Mouse (Mus musculus): ENCODE results near the gene Rpl13a. TPM values are rescaled to one million over a fixed set of nuclear protein-coding genes. Genes with fewer than 3 reads are reported as not detected.

Rpl13a gene
- polyA plus RNA-seq, 1 experiment from 2014 or later, result 1,210 TPM

- WGBS, result 78% methylated on average over 4 of the region's 4 CpGs
- no peak for DNase-seq (ENCODE audit: low spot score)
- Histone ChIP-seq H3K27ac (no peak overlapping the region), H3K9me3 (replicated peaks) (no peaks in the 10 kb centered on the region), H3K4me3 (no peak overlapping the region), H3K4me1 (peaks cover 21% of the 10 kb centered on the region), H3K36me3 (peaks cover 83% of the 10 kb centered on the region), H3K27me3 (ENCODE audit: low read depth, poor library complexity, severe bottlenecking) (no peaks in the 10 kb centered on the region)
These were observed 42.5 kb downstream of the Rpl13a start for GRCm38 (mm10) chr7:45086084-45086483.

- no peak for DNase-seq (ENCODE audit: low spot score)
- WGBS, result 88% methylated on average over 22 of the region's 22 CpGs
- H3K27me3 ChIP-seq (ENCODE audit: low read depth, poor library complexity, severe bottlenecking), result no peaks in the 10 kb centered on the region
- 0 out of 2 replicates have a peak overlapping the region, but pooled peaks have one; percentile 46 for H3K27ac ChIP-seq
- H3K36me3 ChIP-seq, result peaks cover 70% of the 10 kb centered on the region
- no peaks in the 10 kb centered on the region for H3K9me3 ChIP-seq (replicated peaks)
- H3K4me3 ChIP-seq, result no peak overlapping the region
- peaks cover 11% of the 10 kb centered on the region for H3K4me1 ChIP-seq
These were observed 45.2 kb downstream of the Rpl13a start for GRCm38 (mm10) chr7:45083300-45083890.

- peaks cover 11% of the 10 kb centered on the region for H3K4me1 ChIP-seq
- WGBS, result 77% methylated on average over 25 of the region's 25 CpGs
- no peak overlapping the region for H3K4me3 ChIP-seq
- H3K36me3 ChIP-seq, result peaks cover 69% of the 10 kb centered on the region
- DNase-seq (ENCODE audit: low spot score), result no peak
- no peaks in the 10 kb centered on the region for H3K9me3 ChIP-seq (replicated peaks)
- H3K27me3 ChIP-seq (ENCODE audit: low read depth, poor library complexity, severe bottlenecking), result no peaks in the 10 kb centered on the region
- H3K27ac ChIP-seq, result peak overlapping the region; percentile 46; the same call in 1 of the 2 replicates
These were observed 45.9 kb downstream of the Rpl13a start for GRCm38 (mm10) chr7:45082401-45083299.

GRCm38 (mm10) chr7:45081016-45081415 lies 47.5 kb downstream of the Rpl13a start:
- Histone ChIP-seq H3K27me3 (ENCODE audit: low read depth, poor library complexity, severe bottlenecking) (no peaks in the 10 kb centered on the region), H3K27ac (no peak overlapping the region), H3K4me3 (no peak overlapping the region), H3K4me1 (peaks cover 11% of the 10 kb centered on the region), H3K9me3 (replicated peaks) (no peaks in the 10 kb centered on the region), H3K36me3 (peaks cover 69% of the 10 kb centered on the region)
- WGBS, result 51% methylated on average over 5 of the region's 5 CpGs
- DNase-seq (ENCODE audit: low spot score), result no peak

GRCm38 (mm10) chr7:45079856-45080255 lies 48.7 kb downstream of the Rpl13a start:
- DNase-seq (ENCODE audit: low spot score), result peak; percentile 96
- Histone ChIP-seq H3K9me3 (replicated peaks) (no peaks in the 10 kb centered on the region), H3K27ac (no peak overlapping the region), H3K4me1 (peaks cover 11% of the 10 kb centered on the region), H3K4me3 (no peak overlapping the region), H3K27me3 (ENCODE audit: low read depth, poor library complexity, severe bottlenecking) (no peaks in the 10 kb centered on the region), H3K36me3 (peaks cover 69% of the 10 kb centered on the region)
- 2% methylated on average over 10 of the region's 10 CpGs for WGBS

GRCm38 (mm10) chr7:45078513-45078912 lies 50.0 kb downstream of the Rpl13a start:
- Histone ChIP-seq H3K36me3 (peaks cover 69% of the 10 kb centered on the region), H3K9me3 (replicated peaks) (no peaks in the 10 kb centered on the region), H3K4me1 (peaks cover 10% of the 10 kb centered on the region), H3K4me3 (0 out of 2 replicates have a peak overlapping the region, but pooled peaks have one; percentile 2), H3K27ac (no peak overlapping the region), H3K27me3 (ENCODE audit: low read depth, poor library complexity, severe bottlenecking) (no peaks in the 10 kb centered on the region)
- WGBS, result 43% methylated on average over 9 of the region's 9 CpGs
- peak; percentile 86 for DNase-seq (ENCODE audit: low spot score)

GRCm38 (mm10) chr7:45077829-45078228 lies 50.7 kb downstream of the Rpl13a start:
- DNase-seq (ENCODE audit: low spot score), result no peak
- Histone ChIP-seq H3K4me3 (no peak overlapping the region), H3K4me1 (peaks cover 5% of the 10 kb centered on the region), H3K36me3 (peaks cover 69% of the 10 kb centered on the region), H3K27me3 (ENCODE audit: low read depth, poor library complexity, severe bottlenecking) (no peaks in the 10 kb centered on the region), H3K27ac (no peak overlapping the region), H3K9me3 (replicated peaks) (no peaks in the 10 kb centered on the region)
- WGBS, result 93% methylated on average over 2 of the region's 2 CpGs

GRCm38 (mm10) chr7:45077322-45077721 lies 51.2 kb downstream of the Rpl13a start:
- Histone ChIP-seq H3K27ac (no peak overlapping the region), H3K36me3 (peaks cover 66% of the 10 kb centered on the region), H3K4me3 (no peak overlapping the region), H3K9me3 (replicated peaks) (no peaks in the 10 kb centered on the region), H3K4me1 (peaks cover under 1% of the 10 kb centered on the region), H3K27me3 (ENCODE audit: low read depth, poor library complexity, severe bottlenecking) (no peaks in the 10 kb centered on the region)
- DNase-seq (ENCODE audit: low spot score), result no peak
- 87% methylated on average over 14 of the region's 14 CpGs for WGBS

- Histone ChIP-seq H3K27ac (no peak overlapping the region), H3K9me3 (replicated peaks) (no peaks in the 10 kb centered on the region), H3K4me3 (no peak overlapping the region), H3K27me3 (ENCODE audit: low read depth, poor library complexity, severe bottlenecking) (no peaks in the 10 kb centered on the region), H3K4me1 (no peaks in the 10 kb centered on the region; the same call in 1 of the 2 replicates), H3K36me3 (peaks cover 63% of the 10 kb centered on the region)
- no peak for DNase-seq (ENCODE audit: low spot score)
- WGBS, result 89% methylated on average over 30 of the region's 30 CpGs
These were observed 52.1 kb downstream of the Rpl13a start for GRCm38 (mm10) chr7:45076501-45076900.

MicroRNAs encoded within 50 kb of the gene (microRNA counts, 519-probe panel; counts per million panel counts)
- 684 counts per million, percentile 72 among the panel's probes with 10 or more counts for microRNA mmu-miR-150

Small RNA genes lying within 50 kb of the gene (microRNA-seq; reads per million reads assigned to microRNA genes)
- gene Mir150 (4.1 reads per million, percentile 6 among the genes with 10 or more reads in this experiment), gene Mir5121 (22.3 reads per million, percentile 31 among the genes with 10 or more reads in this experiment), gene Mir7055 (not detected)

Other genes starting within 250 kb of the Rpl13a start
- 140 and 145 TPM in 2 replicates for gene Med25, start 236.0 kb downstream of the Rpl13a start, polyA plus RNA-seq (2016; fragmentation: Nextera tagmentation; extraction: Ambion mirVana)
- gene Fuz, start 232.7 kb downstream of the Rpl13a start, polyA plus RNA-seq (2016; fragmentation: Nextera tagmentation; extraction: Ambion mirVana), result 14.8 and 20.0 TPM in 2 replicates
- gene Ap2a1, start 199.3 kb downstream of the Rpl13a start, polyA plus RNA-seq (2016; fragmentation: Nextera tagmentation; extraction: Ambion mirVana), result 78.7 and 85.3 TPM in 2 replicates
- gene Tsks, start 185.6 kb downstream of the Rpl13a start, polyA plus RNA-seq (2016; fragmentation: Nextera tagmentation; extraction: Ambion mirVana), result 0.14 and 0.18 TPM in 2 replicates
- gene Cpt1c, start 153.9 kb downstream of the Rpl13a start, polyA plus RNA-seq (2016; fragmentation: Nextera tagmentation; extraction: Ambion mirVana), result 11.4 and 18.8 TPM in 2 replicates
- gene Prmt1, start 142.2 kb downstream of the Rpl13a start, polyA plus RNA-seq (2016; fragmentation: Nextera tagmentation; extraction: Ambion mirVana), result 979 and 1,027 TPM in 2 replicates
- 74.7 and 75.0 TPM in 2 replicates for gene Irf3, start 131.1 kb downstream of the Rpl13a start, polyA plus RNA-seq (2016; fragmentation: Nextera tagmentation; extraction: Ambion mirVana)
- 89.7 and 92.2 TPM in 2 replicates for gene Bcl2l12, start 130.0 kb downstream of the Rpl13a start, polyA plus RNA-seq (2016; fragmentation: Nextera tagmentation; extraction: Ambion mirVana)
- 47.8 and 50.6 TPM in 2 replicates for gene Scaf1, start 112.4 kb downstream of the Rpl13a start, polyA plus RNA-seq (2016; fragmentation: Nextera tagmentation; extraction: Ambion mirVana)
- gene Rras, start 110.8 kb downstream of the Rpl13a start, polyA plus RNA-seq (2016; fragmentation: Nextera tagmentation; extraction: Ambion mirVana), result 15.6 and 18.3 TPM in 2 replicates
- gene Prr12, start 75.9 kb downstream of the Rpl13a start, polyA plus RNA-seq (2016; fragmentation: Nextera tagmentation; extraction: Ambion mirVana), result 16.3 and 18.1 TPM in 2 replicates
- gene Nosip, start 66.3 kb downstream of the Rpl13a start, polyA plus RNA-seq (2016; fragmentation: Nextera tagmentation; extraction: Ambion mirVana), result 80.4 and 81.2 TPM in 2 replicates
- gene Prrg2, start 66.1 kb downstream of the Rpl13a start, polyA plus RNA-seq (2016; fragmentation: Nextera tagmentation; extraction: Ambion mirVana), result 16.8 and 24.8 TPM in 2 replicates
- gene Rcn3, start 36.5 kb downstream of the Rpl13a start, polyA plus RNA-seq (2016; fragmentation: Nextera tagmentation; extraction: Ambion mirVana), result 175 and 210 TPM in 2 replicates
- gene Fcgrt, start 24.9 kb downstream of the Rpl13a start, polyA plus RNA-seq (2016; fragmentation: Nextera tagmentation; extraction: Ambion mirVana), result 5.2 and 7.8 TPM in 2 replicates
- 1,846 and 2,302 TPM in 2 replicates for gene Rps11, start 4.3 kb downstream of the Rpl13a start, polyA plus RNA-seq (2016; fragmentation: Nextera tagmentation; extraction: Ambion mirVana)
- not detected in 2 replicates for gene Gm45713, start 7.5 kb upstream of the Rpl13a start, polyA plus RNA-seq (2016; fragmentation: Nextera tagmentation; extraction: Ambion mirVana)
- gene Flt3l, start 7.7 kb upstream of the Rpl13a start, polyA plus RNA-seq (2016; fragmentation: Nextera tagmentation; extraction: Ambion mirVana), result 1.4 and 1.5 TPM in 2 replicates
- 105 and 109 TPM in 2 replicates for gene Pih1d1, start 25.5 kb upstream of the Rpl13a start, polyA plus RNA-seq (2016; fragmentation: Nextera tagmentation; extraction: Ambion mirVana)
- 54.2 and 63.7 TPM in 2 replicates for gene Aldh16a1, start 25.8 kb upstream of the Rpl13a start, polyA plus RNA-seq (2016; fragmentation: Nextera tagmentation; extraction: Ambion mirVana)
- 0.06 TPM in 1 of 2 replicates, not detected in the other for gene Slc17a7, start 35.2 kb upstream of the Rpl13a start, polyA plus RNA-seq (2016; fragmentation: Nextera tagmentation; extraction: Ambion mirVana)
- not detected in 2 replicates for gene Gfy, start 50.8 kb upstream of the Rpl13a start, polyA plus RNA-seq (2016; fragmentation: Nextera tagmentation; extraction: Ambion mirVana)
- gene Pth2, start 52.2 kb upstream of the Rpl13a start, polyA plus RNA-seq (2016; fragmentation: Nextera tagmentation; extraction: Ambion mirVana), result not detected in 2 replicates
- gene Ccdc155, start 76.1 kb upstream of the Rpl13a start, polyA plus RNA-seq (2016; fragmentation: Nextera tagmentation; extraction: Ambion mirVana), result 0.45 and 0.68 TPM in 2 replicates
- 0.21 and 0.41 TPM in 2 replicates for gene Dkkl1, start 83.4 kb upstream of the Rpl13a start, polyA plus RNA-seq (2016; fragmentation: Nextera tagmentation; extraction: Ambion mirVana)
- gene Tead2, start 87.0 kb upstream of the Rpl13a start, polyA plus RNA-seq (2016; fragmentation: Nextera tagmentation; extraction: Ambion mirVana), result 435 and 481 TPM in 2 replicates
- 1.1 and 1.2 TPM in 2 replicates for gene Cd37, start 110.4 kb upstream of the Rpl13a start, polyA plus RNA-seq (2016; fragmentation: Nextera tagmentation; extraction: Ambion mirVana)
- 0.24 and 0.49 TPM in 2 replicates for gene Slc6a16, start 112.3 kb upstream of the Rpl13a start, polyA plus RNA-seq (2016; fragmentation: Nextera tagmentation; extraction: Ambion mirVana)
- not detected in 2 replicates for gene Slc6a21, start 148.8 kb upstream of the Rpl13a start, polyA plus RNA-seq (2016; fragmentation: Nextera tagmentation; extraction: Ambion mirVana)
- gene Trpm4, start 205.0 kb upstream of the Rpl13a start, polyA plus RNA-seq (2016; fragmentation: Nextera tagmentation; extraction: Ambion mirVana), result 5.2 and 8.4 TPM in 2 replicates
- 0.24 and 0.39 TPM in 2 replicates for gene Hrc, start 206.5 kb upstream of the Rpl13a start, polyA plus RNA-seq (2016; fragmentation: Nextera tagmentation; extraction: Ambion mirVana)
- gene Ppfia3, start 238.3 kb upstream of the Rpl13a start, polyA plus RNA-seq (2016; fragmentation: Nextera tagmentation; extraction: Ambion mirVana), result 2.4 and 5.3 TPM in 2 replicates
- 0.40 and 0.64 TPM in 2 replicates for gene Lin7b, start 241.8 kb upstream of the Rpl13a start, polyA plus RNA-seq (2016; fragmentation: Nextera tagmentation; extraction: Ambion mirVana)